Mouse (Mus musculus) spleen, postnatal 36 days (tissue): ENCODE results near the gene Unc13d.
A peak's percentile ranks its signal among the peaks of the same experiment; 100 is the strongest.

Experiments used
- DNase-seq, 2 experiments: peaks; one replicate each; pipeline ENCODE4 v3.0.0; 2022; ENCODE audit warnings: low spot score in 2 of 2, mixed read lengths in 1 of 2

The Unc13d gene

DNA sequence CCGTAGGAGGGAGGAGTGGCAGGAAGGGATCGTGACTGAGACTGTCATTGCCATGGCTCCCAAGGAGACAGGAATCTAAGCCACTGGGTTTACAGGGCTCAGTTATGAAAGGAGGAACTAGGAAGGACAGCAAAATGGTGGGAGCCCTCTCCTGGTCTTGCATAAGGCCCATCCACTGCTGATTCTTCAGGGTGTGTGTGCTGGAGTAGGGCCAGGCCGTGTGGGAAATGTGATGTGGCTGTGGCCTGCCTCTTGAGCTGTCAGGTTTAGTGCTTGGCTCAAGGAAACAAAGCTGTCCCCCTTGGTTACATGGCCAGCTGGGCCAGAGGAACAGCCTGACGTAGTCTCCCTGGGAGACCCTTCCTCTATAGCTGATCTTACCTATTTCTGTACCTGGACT, 27.6 kb downstream of the Unc13d start:
- no peak for DNase-seq

- DNase-seq, result no peak
These were observed 28.2 kb downstream of the Unc13d start for GRCm38 (mm10) chr11:116049610-116050009.

GRCm38 (mm10) chr11:116045173-116045572, 32.6 kb downstream of the Unc13d start:
- no peak for DNase-seq

DNA sequence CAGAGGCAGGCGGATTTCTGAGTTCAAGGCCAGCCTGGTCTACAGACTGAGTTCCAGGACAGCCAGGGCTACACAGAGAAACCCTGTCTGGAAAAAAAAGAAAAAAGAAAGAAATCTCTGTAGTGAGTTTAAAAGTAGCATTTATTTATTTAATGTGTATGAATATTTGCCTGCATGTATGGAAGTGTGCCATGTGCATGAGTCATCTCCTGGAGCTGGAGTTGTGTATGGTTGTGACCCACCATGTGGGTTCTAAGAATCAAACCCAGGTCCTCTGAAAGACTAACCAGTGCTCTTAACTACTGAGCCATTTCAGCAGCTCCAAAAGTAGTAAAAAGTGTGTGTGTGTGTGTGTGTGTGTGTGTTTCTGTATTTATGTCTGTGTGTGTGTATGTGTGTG, 34.5 kb downstream of the Unc13d start:
- DNase-seq, result no peak

DNA sequence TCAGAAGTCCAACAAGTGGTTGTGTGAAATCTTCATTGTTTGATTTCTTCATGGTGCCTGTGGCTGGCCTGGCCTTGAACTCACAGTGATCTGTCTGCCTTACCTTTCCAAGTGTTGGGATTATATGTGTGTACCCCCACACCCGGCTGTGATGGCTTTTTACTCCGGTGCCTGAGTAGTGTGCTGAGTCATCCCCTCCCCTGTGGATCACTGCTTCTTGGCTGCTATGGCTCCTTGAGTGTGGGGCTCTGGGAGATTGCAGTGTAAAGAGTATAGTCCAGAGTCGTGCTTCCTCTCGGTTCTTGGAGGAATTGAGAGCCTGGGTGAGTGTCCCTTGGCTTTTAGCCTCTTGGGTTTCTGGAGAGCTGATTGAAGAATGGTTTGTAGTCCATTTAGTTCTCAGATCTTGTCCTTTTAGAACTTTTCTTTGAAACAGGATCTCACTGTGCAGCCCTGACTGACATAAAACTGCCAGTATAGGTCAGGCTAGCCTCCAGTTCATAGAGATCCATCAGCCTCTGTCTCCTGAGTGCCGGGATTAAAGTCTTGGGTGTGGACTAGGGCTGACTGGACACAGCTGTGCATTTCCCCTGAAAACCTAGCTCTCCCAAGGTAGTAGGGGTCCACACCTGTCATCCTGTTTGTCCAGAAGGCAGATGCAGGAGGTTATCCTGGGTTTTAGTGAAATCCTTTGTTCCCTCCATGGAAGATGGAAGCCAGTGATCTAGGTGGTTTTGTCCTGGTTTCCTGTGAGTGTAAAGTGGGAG, 35.2 kb downstream of the Unc13d start:
- DNase-seq, result no peak

GRCm38 (mm10) chr11:116041833-116042232, 35.9 kb downstream of the Unc13d start:
- no peak for DNase-seq

- no peak for DNase-seq
These were observed 37.2 kb downstream of the Unc13d start for GRCm38 (mm10) chr11:116040593-116040992.

DNA sequence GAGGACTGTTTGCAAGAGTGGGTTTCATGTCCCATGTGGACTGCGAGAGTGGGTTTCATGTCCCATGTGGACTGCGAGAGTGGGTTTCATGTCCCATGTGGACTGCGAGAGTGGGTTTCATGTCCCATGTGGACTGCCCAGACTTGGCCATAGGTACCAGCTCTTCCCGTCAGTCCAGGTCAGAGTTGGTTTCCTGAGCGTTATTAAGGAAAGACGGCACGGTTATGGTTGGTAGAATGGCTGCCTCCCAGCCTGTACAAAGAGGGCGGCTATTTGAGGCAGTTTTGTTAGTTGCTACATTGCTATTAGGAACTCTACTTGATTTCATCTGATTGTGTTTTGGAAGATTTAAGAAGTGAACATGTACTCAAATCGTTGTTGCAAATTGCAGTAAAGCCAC, 39.9 kb downstream of the Unc13d start:
- no peak for DNase-seq

GRCm38 (mm10) chr11:116036671-116037070, 41.1 kb downstream of the Unc13d start:
- no peak for DNase-seq

DNA sequence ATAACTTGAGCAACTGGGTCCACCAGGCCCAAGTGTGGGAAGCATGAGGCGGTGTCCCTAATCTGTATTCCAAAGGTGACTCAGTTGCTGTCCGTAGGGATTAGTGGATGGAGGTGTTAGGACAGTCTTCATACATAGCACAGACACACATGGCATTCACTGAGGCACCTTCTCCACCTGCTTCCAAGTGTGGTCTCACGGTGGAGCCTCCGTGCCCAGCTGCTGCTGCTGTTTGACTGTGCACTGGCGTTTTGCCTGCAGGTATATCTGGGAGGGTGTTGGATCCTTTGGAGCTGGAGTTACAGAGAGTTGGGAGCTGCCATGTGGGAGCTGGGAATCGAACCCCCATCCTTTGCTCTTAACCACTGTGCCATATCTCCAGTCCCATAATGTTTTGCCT, 43.2 kb downstream of the Unc13d start:
- no peak for DNase-seq

DNA sequence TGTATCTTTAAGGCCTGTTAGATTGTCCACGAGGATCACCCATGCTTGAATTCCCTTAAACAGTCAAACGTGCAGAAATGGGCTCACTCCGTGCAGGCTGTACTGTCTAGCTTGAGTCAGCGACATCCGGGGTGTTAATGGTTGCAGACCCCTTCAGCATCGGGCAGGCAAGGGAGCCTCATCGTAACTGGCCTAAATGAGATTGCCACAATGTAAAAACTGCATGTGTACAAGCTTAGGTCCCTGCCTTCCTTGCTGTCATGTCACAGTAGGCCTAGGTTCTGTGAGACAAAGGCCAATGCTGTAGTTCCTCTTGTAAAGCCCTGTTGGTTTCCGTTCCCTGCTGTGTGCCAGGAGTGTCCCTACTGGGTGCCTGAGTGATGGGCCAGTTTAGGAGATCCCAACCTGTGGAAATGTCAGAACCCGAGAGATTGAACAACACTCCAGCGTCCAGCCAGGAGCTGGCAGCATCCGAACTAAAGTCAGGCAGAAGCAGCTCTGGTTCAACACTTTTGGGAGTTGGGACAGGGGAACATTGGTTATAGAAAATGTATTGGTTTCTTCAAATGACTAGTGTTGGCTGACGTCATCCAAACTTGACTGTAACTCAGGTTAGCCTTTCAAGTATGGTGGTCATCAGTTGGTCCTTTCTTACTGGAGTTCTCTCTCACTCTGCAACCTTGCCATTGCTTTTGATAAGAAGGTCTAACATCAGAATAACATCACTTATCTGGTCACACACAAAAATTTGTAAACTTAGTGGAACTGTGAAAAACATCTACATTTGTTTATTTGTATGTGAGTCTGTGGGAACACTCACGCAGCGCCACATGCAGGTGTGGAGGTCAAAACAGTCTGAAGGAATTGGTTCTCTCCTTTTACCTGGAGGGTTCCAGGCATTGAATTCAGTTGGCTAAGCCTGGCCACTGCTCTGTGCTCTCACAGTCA, 46.6 kb downstream of the Unc13d start:
- DNase-seq, result peak; percentile 60 to 68

DNA sequence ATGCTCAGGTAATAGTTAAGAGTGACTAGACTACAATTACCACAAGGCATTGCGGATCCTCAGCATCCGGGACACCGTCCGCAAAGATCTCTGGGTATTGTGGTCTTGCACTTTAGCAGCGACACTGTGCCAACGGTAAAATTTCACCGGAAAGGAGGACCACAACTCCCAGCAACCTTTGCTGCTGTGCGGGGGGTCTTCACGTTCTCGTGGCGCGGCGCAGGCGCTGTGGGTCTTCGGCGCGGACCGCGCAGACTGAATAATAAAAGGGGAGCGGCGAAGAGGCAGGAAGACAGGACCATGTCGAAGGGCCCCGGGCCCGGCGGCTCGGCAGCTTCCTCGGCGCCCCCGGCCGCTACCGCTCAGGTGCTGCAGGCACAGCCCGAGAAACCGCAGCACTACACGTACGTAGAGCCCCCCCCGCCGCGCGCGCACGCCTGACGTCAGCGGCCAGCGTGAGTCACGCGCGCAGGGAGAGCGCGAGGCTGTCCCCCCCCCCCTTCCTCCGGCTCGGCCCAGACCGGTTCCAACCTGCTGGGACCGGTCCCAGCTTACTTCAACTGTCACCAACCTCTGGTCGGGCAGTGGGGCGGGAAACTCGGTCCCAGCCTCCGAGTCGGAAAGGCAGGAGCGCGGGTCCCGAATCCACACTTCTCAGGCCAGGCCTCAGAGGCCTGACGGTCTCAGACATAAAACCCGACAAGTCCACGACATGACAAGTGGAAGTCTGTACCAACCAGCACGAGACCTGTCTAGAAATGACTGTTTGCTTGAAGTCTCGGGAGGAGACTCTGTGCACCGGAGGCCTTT, 47.5 kb downstream of the Unc13d start, which contains the start of gene Unk:
Gene Unk (plus strand): TSS at position 235 of the 810 bp plus-strand sequence.
- peak; percentile 97 to 99 for DNase-seq

- no peak for DNase-seq
These were observed 48.5 kb downstream of the Unc13d start for GRCm38 (mm10) chr11:116029086-116029865.

- no peak for DNase-seq
These were observed 49.4 kb downstream of the Unc13d start for GRCm38 (mm10) chr11:116028177-116028865.

DNA sequence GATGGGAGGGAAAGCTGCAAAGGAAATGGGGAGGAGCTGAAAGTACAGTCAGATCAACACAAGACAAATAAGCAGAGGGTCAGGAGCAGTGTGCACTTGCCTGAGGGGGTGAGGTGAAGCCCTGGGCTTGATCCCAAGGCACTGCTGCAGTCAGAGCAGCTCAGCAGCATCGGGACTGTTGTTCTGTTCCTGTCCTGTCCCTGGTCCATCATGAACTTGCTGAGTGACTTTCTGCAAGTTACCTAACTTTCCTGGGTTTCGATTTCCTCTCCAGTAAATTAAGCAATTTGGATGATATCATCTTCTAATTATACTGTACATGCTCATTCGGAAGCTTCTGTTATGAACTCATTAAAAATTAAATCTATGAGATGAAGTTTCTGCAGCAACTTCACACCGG, 50.0 kb downstream of the Unc13d start, which contains the start of gene H3f3b:
Gene H3f3b (minus strand): TSS at position 207 of the 400 bp plus-strand sequence.
- no peak for DNase-seq

GRCm38 (mm10) chr11:116025056-116025845, 52.5 kb downstream of the Unc13d start:
- no peak for DNase-seq

DNA sequence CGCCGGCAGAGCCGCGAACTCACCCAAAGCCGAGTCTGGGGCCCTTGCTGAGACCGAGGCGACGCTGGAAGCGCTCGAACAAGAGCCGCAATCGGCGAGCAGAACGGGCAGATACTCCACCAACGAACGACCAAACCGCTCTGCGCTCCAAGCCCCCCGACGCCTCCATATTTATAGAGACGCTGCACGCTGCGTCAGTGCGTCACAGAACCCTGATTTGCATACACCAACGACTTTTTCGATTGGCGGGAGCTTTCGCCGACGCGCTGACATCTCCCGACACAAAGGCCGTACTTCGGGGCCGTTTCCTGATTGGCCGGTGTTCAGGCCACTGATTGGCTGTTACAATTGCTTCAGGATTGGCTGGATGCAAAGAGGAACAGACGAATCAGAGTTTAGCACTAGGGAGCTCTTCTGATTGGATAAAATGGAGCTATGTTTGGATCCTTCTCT, 53.4 kb downstream of the Unc13d start:
- peak; percentile 96 to 97 for DNase-seq

- peak; percentile 74 to 75 for DNase-seq
These were observed 53.9 kb downstream of the Unc13d start for GRCm38 (mm10) chr11:116023771-116024355.
